Mouse (Mus musculus): ENCODE results near the gene Cpvl.

The Cpvl gene

DNA sequence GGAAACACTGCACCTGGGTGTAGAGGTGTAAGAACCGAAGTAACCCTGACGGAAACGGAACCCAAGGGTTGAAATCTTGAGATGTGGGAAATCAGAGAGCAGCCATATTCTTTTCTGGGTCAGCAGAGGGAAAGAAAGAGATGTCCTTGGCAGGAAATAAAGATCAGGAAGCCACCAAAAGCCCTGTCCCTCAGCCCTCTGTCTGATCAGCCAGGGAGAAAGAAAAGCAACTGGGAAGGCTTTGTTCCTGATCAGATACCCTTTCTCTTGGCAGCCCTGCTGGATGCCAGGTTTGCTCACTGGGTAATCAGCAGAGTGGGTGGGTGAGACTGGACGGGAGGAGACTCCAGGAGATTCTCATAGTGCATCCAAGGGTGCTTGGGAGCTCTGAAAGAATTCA, 27.1 kb downstream of the Cpvl start:
- ChIA-PET CTCF (interaction anchor here in 1 of 4 experiments (1.2 to 3.3 kb wide), 3 partner anchors 132 to 156 kb away, joined by 3 to 10 read pairs (median 5); no protein-coding TSS in a partner anchor), POLR2A (interaction anchor here in 2 of 4 experiments (0.5 to 1.4 kb wide), 3 partner anchors 9 to 208 kb away, joined by 3 to 4 read pairs (median 3); no protein-coding TSS in a partner anchor)

DNA sequence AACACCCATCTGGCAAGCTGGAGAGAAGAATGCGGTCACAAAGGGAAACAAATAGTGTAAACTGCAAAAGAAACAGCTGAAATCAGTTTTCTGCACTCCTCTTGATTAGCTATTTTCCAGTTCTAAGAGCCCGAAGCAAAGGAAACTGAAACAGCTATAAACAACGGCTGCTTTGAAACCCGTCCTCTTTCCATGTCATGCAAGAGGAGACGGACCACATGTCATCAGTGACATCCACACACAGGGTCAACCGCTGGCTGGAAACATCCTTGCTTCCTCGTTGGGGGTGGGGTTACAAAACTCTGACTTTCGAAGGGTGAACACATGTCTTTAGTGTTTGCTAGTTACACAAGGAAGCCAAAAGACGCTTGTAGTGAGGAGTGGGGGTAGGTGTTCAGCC, 27.6 kb downstream of the Cpvl start:
- CTCF ChIA-PET = interaction anchor here in 1 of 4 experiments (1.9 to 3.3 kb wide), 2 partner anchors 132 to 156 kb away, joined by 5 to 10 read pairs; no protein-coding TSS in a partner anchor
- POLR2A ChIA-PET = interaction anchor here (0.5 to 1.4 kb wide), 5 partner anchors 70 to 752 kb away, joined by 3 to 4 read pairs (median 3); no protein-coding TSS in a partner anchor

DNA sequence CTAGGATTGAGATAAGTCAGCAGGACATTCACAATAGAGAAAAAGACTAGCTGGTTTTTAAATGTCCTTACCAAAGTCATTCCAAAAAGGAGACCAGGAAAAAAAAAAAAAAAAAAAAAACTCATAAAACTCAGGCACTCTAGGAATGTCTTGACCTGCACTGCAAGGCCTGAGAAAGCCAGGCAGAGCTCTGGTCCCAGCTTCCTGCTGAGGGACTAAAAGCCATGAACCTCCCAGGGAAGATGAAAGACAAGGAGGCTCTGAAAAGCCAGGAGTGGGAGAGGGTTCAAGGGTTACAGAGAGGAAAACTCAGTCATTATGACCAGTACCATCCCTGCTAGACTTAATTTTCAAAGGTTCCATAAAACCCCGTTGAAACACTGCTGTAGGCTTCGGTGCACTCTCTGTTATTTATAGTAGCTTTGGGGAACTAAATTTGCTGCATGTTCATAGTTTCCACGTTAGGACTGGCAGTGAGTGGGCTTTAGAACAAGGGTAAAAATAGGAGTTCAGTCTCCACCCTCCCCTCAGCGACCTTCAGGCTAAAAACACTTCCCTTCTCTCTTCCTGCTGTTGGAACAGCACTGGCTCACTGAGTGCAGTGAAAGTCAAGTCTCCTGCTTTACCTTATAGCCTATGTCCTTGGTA, 30.0 kb downstream of the Cpvl start:
- POLR2A ChIA-PET = interaction anchor here in 1 of 4 experiments (0.6 kb wide), 1 partner anchor 103 kb away, joined by 6 read pairs; no protein-coding TSS in a partner anchor

DNA sequence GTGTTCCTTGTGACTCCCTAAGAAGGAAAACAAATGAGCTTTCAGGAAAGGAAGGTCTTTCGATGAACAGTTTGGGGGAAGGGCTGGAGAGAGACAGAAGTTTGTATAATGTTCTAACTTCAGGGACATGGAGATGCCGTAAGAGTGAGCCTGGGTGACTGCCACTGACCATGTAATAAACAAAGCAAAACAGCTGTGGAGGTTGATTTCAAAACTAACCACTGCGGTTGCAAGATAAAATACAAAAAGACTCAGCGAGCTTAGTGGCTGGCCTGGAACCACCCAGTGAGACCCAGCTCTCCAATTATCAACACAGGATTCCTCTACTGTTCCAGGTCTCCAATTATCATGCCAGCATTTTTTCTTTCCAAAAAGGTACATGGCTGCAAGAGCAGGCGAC, 33.6 kb downstream of the Cpvl start:
- ChIA-PET POLR2A (interaction anchor here in 1 of 4 experiments (0.6 kb wide), 1 partner anchor 173 kb away, joined by 4 read pairs; no protein-coding TSS in a partner anchor), CTCF (interaction anchor here in 1 of 4 experiments (0.5 kb wide), 1 partner anchor 249 kb away, joined by 3 read pairs; no protein-coding TSS in a partner anchor)

More for the DNA sequence above, 30.0 kb downstream of the Cpvl start:
- CTCF ChIA-PET = no interaction called here

DNA sequence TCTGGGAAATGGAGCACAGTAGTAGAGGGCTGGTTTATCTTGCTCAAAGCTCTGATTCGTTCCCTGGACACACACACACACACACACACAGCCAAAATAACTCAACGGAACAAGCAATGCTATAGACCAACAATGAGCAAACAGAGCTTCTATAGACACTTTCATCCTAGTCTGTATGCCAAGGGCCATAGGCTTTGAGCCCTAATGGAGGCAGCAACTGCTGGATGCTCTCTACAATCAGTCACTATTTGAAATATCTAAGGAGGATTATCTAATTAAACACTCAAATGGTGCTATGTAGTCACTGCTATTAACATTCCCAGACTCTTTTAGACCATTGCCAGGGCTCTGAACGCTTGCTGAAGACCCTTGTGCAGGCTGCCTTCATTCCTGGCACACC, 34.1 kb downstream of the Cpvl start:
- CTCF ChIA-PET = interaction anchor here in 2 of 4 experiments (0.5 to 0.6 kb wide), 2 partner anchors 249 to 699 kb away, joined by 3 to 4 read pairs; no protein-coding TSS in a partner anchor
- POLR2A ChIA-PET = no interaction called here

DNA sequence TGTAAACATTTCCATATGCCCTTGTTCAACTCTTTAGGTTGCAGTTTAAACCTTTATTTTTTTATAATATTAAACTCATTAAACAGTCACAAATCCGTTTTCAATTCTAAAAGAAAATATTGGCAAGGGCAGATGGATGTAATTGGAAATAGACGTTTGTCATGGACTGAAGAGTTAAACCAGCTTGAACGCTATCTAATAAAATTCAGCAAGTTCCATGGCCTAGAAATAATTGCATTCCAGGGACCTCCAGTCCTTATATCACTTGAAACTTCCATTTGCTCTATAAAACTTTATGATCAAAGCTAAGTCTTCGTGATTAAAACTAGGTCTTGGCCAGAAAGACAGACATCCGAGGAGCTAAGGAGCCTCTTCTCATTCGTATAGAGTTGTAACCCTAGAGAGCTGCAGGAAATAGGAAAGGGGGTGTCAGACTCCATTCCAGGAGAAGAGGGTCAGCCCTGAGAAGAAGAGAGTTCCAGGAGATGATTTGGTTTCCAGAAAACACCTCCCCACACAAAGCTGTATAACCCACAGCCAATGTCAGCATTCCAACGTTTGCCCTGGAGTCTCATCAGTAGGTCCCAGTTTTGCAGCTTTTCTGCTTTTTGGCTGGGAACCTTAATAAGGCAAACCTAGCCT, 36.2 kb downstream of the Cpvl start:
- ChIA-PET POLR2A (interaction anchor here in 3 of 4 experiments (0.5 to 1.0 kb wide), 4 partner anchors 70 to 503 kb away, joined by 3 to 4 read pairs (median 3); no protein-coding TSS in a partner anchor), CTCF (interaction anchor here in 2 of 4 experiments (0.7 to 1.6 kb wide), 3 partner anchors 123 to 124 kb away, joined by 3 read pairs; no protein-coding TSS in a partner anchor)

DNA sequence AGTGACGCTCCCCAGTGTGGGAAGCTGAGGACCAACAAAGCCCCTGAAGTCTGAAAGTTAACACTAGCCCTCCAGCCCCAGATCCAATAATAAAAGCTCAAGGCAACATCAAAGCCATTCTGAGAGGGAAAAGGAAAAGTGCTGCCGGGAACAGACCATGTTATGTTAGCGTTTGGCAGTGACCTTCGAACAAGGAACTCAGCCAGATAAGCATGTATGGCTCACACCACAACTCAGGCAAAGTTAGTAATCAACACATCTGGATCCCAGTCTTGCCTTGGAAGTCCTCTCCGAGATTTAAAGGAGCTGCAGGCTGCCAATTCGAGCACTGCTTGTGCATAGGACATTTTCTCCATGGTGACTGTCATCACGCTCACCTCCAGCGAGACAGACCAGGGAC, 38.7 kb downstream of the Cpvl start:
- ChIA-PET CTCF (no interaction called here), POLR2A (interaction anchor here in 2 of 4 experiments (0.5 to 0.6 kb wide), 2 partner anchors 94 to 185 kb away, joined by 3 to 6 read pairs; no protein-coding TSS in a partner anchor)

DNA sequence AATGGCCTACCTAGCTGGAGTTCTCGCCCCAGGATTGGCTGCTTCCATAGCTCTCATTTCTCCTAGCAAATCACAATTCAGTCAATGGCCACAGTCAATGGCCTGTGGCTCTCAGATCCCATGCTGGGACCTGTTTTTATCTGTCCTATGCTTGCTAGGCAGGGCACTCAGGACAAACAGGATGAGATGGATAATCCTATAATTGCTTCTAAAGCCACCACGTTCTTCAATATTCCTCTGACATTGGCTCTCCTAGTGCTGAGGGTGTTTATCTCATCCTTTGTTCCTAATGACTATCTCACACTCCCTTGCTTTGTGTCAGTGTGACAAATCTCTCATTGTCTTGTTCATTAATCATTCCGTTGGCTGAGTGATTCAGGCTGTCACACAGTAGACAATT, 39.5 kb downstream of the Cpvl start:
- ChIA-PET POLR2A (no interaction called here), CTCF (no interaction called here)

DNA sequence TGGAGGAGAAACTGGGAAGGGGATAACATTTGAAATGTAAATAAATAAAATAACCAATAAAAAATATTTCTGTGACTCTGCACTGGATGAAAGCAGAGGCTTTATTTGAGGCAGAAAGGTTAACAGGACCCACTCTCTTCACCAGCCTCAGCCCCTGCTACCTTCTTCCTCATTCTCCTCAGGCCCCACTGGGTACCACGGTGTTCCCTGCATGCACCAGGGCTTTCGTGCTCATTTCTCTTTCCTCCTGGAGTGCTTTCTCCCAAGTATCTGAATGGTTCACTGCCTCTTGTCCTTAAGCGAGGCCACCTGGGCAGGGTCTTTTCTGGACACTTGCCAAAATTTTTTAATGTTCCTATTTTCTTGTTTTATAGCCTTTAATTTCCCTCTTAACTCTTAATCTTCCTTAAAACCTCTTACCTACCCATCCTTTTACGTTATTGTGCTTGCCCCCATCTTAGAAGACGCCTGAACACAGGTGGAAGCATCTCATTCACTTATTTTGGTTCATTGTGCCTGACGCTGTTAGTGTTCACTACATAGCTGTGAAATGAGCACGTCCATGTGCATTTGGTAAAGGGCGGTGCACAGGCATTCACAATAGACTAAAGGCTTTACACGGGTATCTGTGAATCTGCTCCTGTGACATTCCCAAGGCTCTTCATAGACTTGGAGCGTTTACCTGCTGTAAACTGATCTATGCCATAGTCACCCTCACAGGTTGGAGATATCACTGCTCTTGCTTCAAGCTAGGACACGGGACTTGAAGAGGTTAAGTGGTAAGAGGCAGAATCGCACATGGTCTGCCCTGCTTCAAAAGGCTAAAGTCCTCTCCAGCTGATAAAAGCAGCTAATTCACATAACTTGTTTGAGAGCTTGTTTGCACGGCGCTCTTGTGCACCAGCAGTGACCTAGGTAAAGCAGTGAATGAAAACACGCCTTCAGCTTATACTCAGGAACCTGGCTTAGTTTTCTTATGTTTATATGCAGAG, 41.0 kb downstream of the Cpvl start:
- CTCF ChIA-PET = interaction anchor here in 1 of 4 experiments (1.3 kb wide), 1 partner anchor 227 kb away, joined by 3 read pairs; no protein-coding TSS in a partner anchor
- POLR2A ChIA-PET = interaction anchor here in 1 of 4 experiments (0.5 kb wide), 1 partner anchor 270 kb away, joined by 3 read pairs; no protein-coding TSS in a partner anchor

DNA sequence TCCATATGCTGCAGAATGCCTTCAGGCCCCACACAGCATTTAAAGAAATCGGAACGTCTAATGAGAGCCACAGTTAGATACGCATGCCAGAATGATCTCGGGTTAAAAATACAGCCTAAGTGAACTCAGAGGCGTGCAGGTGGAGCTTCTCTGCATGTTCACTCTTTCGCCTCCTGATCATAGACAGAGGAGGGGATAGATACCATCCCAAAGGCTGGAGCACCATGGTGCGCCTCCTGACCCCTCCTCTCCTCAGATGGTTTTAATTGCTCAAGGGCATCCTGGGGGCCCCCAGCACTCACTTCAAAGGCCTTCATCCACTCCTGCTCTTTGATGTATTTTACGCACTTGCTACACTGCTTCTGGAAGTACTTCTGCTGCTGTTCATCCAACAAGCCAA, 46.9 kb downstream of the Cpvl start:
- CTCF ChIA-PET = no interaction called here
- POLR2A ChIA-PET = no interaction called here

DNA sequence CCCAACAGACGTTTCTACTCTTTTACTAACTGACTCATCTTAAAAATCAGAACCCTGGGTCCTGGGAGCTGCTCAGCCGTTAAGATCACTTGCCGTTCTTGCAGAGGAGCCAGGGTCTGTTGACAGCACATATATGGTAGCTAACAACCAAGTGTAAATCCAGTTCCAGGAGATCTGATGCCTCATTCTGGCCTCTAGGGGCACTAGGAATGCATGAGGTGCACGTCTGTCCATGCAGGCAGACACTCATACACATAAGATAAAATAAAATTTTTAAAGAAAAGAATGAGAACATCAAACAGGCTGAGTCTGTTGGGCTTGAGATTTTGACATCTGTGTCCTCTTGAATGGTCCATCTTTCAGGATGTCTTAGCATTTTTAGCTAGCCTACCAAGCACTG, 48.6 kb downstream of the Cpvl start:
- POLR2A ChIA-PET = no interaction called here

DNA sequence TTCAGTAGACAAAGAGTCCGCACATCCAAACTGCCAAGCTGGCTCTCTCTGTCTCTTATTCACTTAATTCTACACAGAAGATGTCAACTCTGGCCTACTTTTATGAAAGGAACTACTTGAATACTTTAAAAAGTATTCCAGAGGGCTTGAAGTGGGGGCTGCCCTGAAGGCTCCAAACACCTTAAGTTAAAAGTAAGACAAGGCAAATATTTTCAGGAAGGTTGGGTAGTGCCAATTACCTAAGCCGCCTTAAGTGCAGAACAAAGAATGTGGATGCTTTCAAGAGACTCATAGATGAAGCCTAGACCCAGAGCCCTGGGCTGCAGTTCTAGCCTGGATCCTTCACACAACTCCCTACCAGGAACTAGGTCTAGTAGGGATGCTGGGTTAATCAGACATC, 52.3 kb downstream of the Cpvl start:
- POLR2A ChIA-PET = interaction anchor here in 1 of 4 experiments (0.7 kb wide), 1 partner anchor 804 kb away, joined by 4 read pairs; no protein-coding TSS in a partner anchor
- CTCF ChIA-PET = no interaction called here

More for the DNA sequence above, 48.6 kb downstream of the Cpvl start:
- CTCF ChIA-PET = interaction anchor here in 1 of 4 experiments (0.5 to 1.2 kb wide), 3 partner anchors 28 to 1678 kb away, joined by 3 read pairs; no protein-coding TSS in a partner anchor

DNA sequence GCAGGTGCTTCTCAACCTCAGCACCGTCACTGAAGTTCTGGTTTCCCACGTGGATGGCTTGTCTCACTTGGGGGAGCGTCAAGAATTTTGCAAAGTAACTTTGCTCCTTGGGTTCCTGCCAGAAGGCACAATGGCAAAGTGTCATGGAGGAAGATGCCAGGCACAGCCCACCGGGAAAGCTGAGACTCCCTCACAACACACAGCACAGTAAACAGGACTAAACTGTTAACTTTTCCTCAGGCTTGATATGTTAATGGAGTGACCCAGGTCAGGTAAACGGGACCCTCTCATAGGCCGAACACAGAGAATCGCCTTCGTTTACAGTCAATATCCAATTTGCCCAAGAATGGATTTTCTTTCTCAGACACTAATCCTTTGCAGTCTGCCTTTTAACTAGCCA, 53.3 kb downstream of the Cpvl start:
- ChIA-PET POLR2A (interaction anchor here in 1 of 4 experiments (0.5 kb wide), 1 partner anchor 45 kb away, joined by 3 read pairs; no protein-coding TSS in a partner anchor), CTCF (no interaction called here)

DNA sequence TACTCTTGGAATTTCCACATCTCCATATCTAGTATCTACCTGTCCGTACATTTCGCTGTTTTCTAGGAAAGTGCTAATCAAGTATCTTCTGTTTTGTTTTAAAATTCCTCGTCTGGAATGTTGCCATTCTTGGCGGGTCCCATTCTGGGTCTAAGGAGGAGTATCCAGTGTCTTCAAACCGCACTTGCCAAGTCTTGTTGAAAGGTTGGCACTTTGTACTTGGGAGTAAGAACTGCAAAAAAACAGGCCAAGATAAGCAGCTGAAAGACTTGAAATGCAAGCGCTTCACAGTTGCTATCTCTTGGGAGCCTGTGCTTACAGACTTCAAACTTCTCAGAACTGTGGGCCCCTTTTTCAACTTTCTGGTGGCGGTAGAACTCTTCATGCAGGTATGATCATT, 58.4 kb downstream of the Cpvl start:
- POLR2A ChIA-PET = interaction anchor here in 2 of 4 experiments (0.6 to 0.7 kb wide), 2 partner anchors 101 to 245 kb away, joined by 3 to 4 read pairs; no protein-coding TSS in a partner anchor
- CTCF ChIA-PET = interaction anchor here in 1 of 4 experiments (0.5 kb wide), 1 partner anchor 417 kb away, joined by 3 read pairs; no protein-coding TSS in a partner anchor

DNA sequence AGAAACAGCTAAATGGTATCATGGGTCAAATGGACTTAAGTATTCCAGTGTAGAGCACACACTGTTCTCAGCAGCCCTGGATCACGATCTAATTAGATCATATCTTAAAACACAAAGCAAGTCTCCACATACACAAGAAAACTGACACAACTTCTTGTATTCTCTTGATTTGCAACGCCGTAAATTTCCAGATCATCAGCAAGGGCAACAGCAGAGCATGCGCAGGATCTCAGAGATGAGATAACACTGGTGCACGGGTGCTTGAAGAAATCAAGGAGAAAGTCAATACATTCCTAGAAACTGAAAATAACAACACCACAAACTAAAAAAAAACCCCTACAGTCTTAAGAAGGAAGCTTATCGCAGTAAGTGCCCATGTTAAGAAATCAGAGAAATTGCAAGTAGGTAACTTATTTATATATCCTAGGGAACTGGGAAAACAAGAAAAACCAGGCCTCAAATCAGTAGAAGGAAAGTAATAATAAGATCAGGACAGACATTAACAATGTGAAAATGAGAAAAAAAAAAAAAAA, 61.4 kb downstream of the Cpvl start:
- CTCF ChIA-PET = interaction anchor here in 1 of 4 experiments (0.5 kb wide), 1 partner anchor 123 kb away, joined by 3 read pairs; no protein-coding TSS in a partner anchor
- POLR2A ChIA-PET = interaction anchor here in 1 of 4 experiments (0.6 kb wide), 1 partner anchor 275 kb away, joined by 3 read pairs; no protein-coding TSS in a partner anchor

DNA sequence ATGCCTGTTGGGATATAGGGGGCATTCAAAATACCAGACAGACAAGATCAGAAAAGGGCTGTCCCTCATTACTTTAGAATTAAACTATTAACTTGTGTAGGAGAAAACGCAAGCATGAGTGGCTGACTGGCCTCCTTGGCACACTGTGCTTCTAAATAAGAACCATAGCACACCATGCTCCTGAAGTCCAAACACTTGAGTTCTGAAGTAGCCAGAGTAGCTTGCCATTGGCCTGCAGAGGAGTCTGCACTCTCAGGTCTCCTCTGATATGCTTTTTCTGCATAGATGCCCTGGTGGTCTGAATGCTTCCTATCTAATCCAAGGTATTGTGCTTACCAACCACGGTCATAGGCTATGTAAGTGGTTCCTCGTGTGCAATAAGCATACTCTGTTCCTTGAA, 63.1 kb downstream of the Cpvl start:
- ChIA-PET POLR2A (interaction anchor here in 1 of 4 experiments (0.5 kb wide), 1 partner anchor 142 kb away, joined by 5 read pairs; no protein-coding TSS in a partner anchor), CTCF (no interaction called here)

DNA sequence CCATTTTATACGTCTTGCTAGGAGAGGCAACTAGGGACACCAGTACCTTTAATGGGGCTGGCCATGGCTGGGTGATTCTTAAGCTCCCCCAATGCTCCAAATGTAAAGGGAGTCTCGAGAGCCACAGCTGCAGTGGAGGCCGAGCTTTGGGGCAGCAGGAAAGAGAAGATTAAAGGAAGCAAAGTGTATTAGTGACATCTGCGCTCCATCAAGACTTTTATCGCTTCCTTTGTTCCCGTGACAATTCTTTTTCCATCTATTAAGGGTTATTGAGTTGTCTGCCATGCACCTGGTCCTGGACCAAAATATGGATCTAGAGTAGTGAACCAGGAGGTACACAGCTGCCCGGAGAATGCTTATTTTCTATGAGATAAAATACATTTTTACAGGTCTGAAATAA, 65.3 kb downstream of the Cpvl start:
- ChIA-PET POLR2A (no interaction called here), CTCF (no interaction called here)
